Mouse (Mus musculus) midbrain, embryonic 11.5 days (tissue): ENCODE results near the gene Arpin. TPM values are rescaled to one million over a fixed set of nuclear protein-coding genes. Genes with fewer than 3 reads are reported as not detected.

Experiments used
- ATAC-seq: fragments of 200-750 bp; cut with Nextera tagmentation; 2 replicates; pipeline ENCODE4 v1.8.0; 2017; ENCODE audit warnings: moderate TSS enrichment, moderate library complexity; ENCODE audit not compliant: low FRiP score
- DNase-seq: peaks from one replicate; pipeline ENCODE4 v3.0.0; 2015; ENCODE audit warnings: low spot score; ENCODE audit errors: missing footprints
- H3K27ac ChIP-seq: fragments of 300-500 bp; sonication (generic); 2 replicates; pipeline ENCODE4 v1.5.1; 2014; ENCODE audit warnings: low read depth, low read length
- H3K27me3 ChIP-seq: fragments of 300-500 bp; sonication (generic); 2 replicates; pipeline ENCODE4 v1.6.1; 2014; ENCODE audit warnings: mild to moderate bottlenecking, low read length, moderate library complexity, mixed read lengths; ENCODE audit not compliant: control insufficient read depth, insufficient read depth
- H3K36me3 ChIP-seq: fragments of 300-500 bp; sonication (generic); 2 replicates; pipeline ENCODE4 v1.6.1; 2014; ENCODE audit warnings: mild to moderate bottlenecking, low read length, moderate library complexity, mixed read lengths; ENCODE audit not compliant: control insufficient read depth, insufficient read depth
- H3K4me1 ChIP-seq: fragments of 300-500 bp; sonication (generic); 2 replicates; pipeline ENCODE4 v1.6.1; 2014; ENCODE audit warnings: low read length; ENCODE audit not compliant: control insufficient read depth, insufficient read depth
- H3K4me2 ChIP-seq: fragments of 300-500 bp; sonication (generic); 2 replicates; pipeline ENCODE4 v1.6.1; 2014; ENCODE audit warnings: mild to moderate bottlenecking, moderate library complexity
- H3K4me3 ChIP-seq: fragments of 300-500 bp; sonication (generic); 2 replicates; pipeline ENCODE4 v1.5.1; 2014; ENCODE audit warnings: low read depth, low read length
- H3K9ac ChIP-seq: fragments of 300-500 bp; sonication (generic); 2 replicates; pipeline ENCODE4 v1.6.1; 2014; ENCODE audit warnings: low read length
- H3K9me3 ChIP-seq: fragments of 300-500 bp; sonication (generic); 2 replicates; pipeline ENCODE4 v1.6.1; 2016; ENCODE audit warnings: low read length; ENCODE audit not compliant: control insufficient read depth
- whole genome bisulfite sequencing: fragments of 180-500 bp; shearing (Covaris S2); extraction: QIAGEN DNeasy Blood & Tissue Kit; methylation state at CpG from one replicate; pipeline ENCODE4 v1.1.7; 2014; 5-methylcytosine and 5-hydroxymethylcytosine counted together
- polyA plus RNA-seq: library from polyadenylated mRNA; unstranded; fragments of >200 nt; fragmentation: Nextera tagmentation; extraction: Ambion mirVana; gene quantifications from 2 replicates; pipeline ENCODE4 v1.2.1, GENCODE M21; 2014

The Arpin gene
- polyA plus RNA-seq, 1 experiment from 2014 or later, result 27.8 TPM

GRCm38 (mm10) chr7:79950236-79950635 lies 15.1 kb upstream of the Arpin start:
- H3K9me3 ChIP-seq, result no peaks in the 10 kb centered on the region
- no peak overlapping the region for H3K27ac ChIP-seq
- no peak overlapping the region for H3K4me3 ChIP-seq
- 81% methylated on average over 6 of the region's 6 CpGs for WGBS
- H3K4me2 ChIP-seq, result no peak overlapping the region
- H3K27me3 ChIP-seq, result no peaks in the 10 kb centered on the region
- ATAC-seq (no peak), DNase-seq (no peak)
- H3K9ac ChIP-seq, result no peak overlapping the region
- no peaks in the 10 kb centered on the region for H3K4me1 ChIP-seq
- H3K36me3 ChIP-seq, result no peaks in the 10 kb centered on the region

- Histone ChIP-seq H3K4me2 (peak overlapping the region; percentile 50), H3K4me1 (peaks cover 2% of the 10 kb centered on the region), H3K27ac (no peak overlapping the region), H3K27me3 (no peaks in the 10 kb centered on the region), H3K9me3 (no peaks in the 10 kb centered on the region), H3K9ac (peak overlapping the region; percentile 75), H3K4me3 (peak overlapping the region; percentile 48), H3K36me3 (no peaks in the 10 kb centered on the region)
- WGBS, result 10% methylated on average over 19 of the region's 19 CpGs
- ATAC-seq, result no peak
- DNase-seq, result peak; percentile 90
Measured at GRCm38 (mm10) chr7:79935511-79936205, 499 bp upstream of the Arpin start.

GRCm38 (mm10) chr7:79934461-79934860 lies 698 bp downstream of the Arpin start:
- peak overlapping the region; percentile 48 for H3K4me3 ChIP-seq
- ATAC-seq (no peak), DNase-seq (no peak)
- no peak overlapping the region; the same call in 1 of the 2 replicates for H3K27ac ChIP-seq
- 51% methylated on average over 5 of the region's 5 CpGs for WGBS
- H3K9me3 ChIP-seq, result no peaks in the 10 kb centered on the region
- H3K36me3 ChIP-seq, result no peaks in the 10 kb centered on the region
- H3K4me1 ChIP-seq, result peaks cover 2% of the 10 kb centered on the region
- peak overlapping the region; percentile 50 for H3K4me2 ChIP-seq
- no peaks in the 10 kb centered on the region for H3K27me3 ChIP-seq
- H3K9ac ChIP-seq, result peak overlapping the region; percentile 75

GRCm38 (mm10) chr7:79928516-79929052 lies 6.6 kb downstream of the Arpin start:
- 79% methylated on average over 2 of the region's 2 CpGs for WGBS
- no peak for ATAC-seq
- no peaks in the 10 kb centered on the region for H3K4me1 ChIP-seq
- H3K36me3 ChIP-seq, result no peaks in the 10 kb centered on the region
- no peak for DNase-seq
- no peak overlapping the region for H3K27ac ChIP-seq
- H3K9me3 ChIP-seq, result no peaks in the 10 kb centered on the region
- no peak overlapping the region for H3K4me3 ChIP-seq
- no peak overlapping the region for H3K9ac ChIP-seq
- H3K27me3 ChIP-seq, result no peaks in the 10 kb centered on the region
- no peak overlapping the region for H3K4me2 ChIP-seq

- H3K27me3 ChIP-seq, result no peaks in the 10 kb centered on the region
- peak within 1 kb of the TSS; percentile 80 for H3K9ac ChIP-seq
- H3K36me3 ChIP-seq, result no peaks in the 10 kb centered on the region
- H3K27ac ChIP-seq, result peak within 1 kb of the TSS; percentile 45; the same call in 1 of the 2 replicates
- H3K4me3 ChIP-seq, result peak within 1 kb of the TSS; percentile 68
- H3K4me1 ChIP-seq, result peaks cover 8% of the 10 kb centered on the region; the same call in 1 of the 2 replicates
- DNase-seq (peak; percentile 98), ATAC-seq (peak; percentile 97)
- H3K4me2 ChIP-seq, result peak within 1 kb of the TSS; percentile 56
- WGBS, result under 1% methylated on average over 34 of the region's 34 CpGs
- H3K9me3 ChIP-seq, result no peaks in the 10 kb centered on the region
Measured at GRCm38 (mm10) chr7:79920344-79920983, 14.7 kb downstream of the Arpin start, which contains the start of gene Ap3s2. Ap3s2 (minus strand) TSS chr7:79920649.

GRCm38 (mm10) chr7:79914556-79914955 lies 20.6 kb downstream of the Arpin start:
- 78% methylated on average over 3 of the region's 3 CpGs for WGBS
- Histone ChIP-seq H3K27ac (no peak overlapping the region), H3K27me3 (no peaks in the 10 kb centered on the region), H3K36me3 (peaks cover 6% of the 10 kb centered on the region; the same call in 1 of the 2 replicates), H3K9ac (no peak overlapping the region), H3K4me3 (no peak overlapping the region), H3K4me1 (peaks cover under 1% of the 10 kb centered on the region; the same call in 1 of the 2 replicates), H3K4me2 (no peak overlapping the region), H3K9me3 (no peaks in the 10 kb centered on the region)
- DNase-seq (no peak), ATAC-seq (no peak)

GRCm38 (mm10) chr7:79907356-79907755 lies 27.8 kb downstream of the Arpin start:
- H3K27me3 ChIP-seq, result no peaks in the 10 kb centered on the region
- DNase-seq (no peak), ATAC-seq (no peak)
- WGBS, result 91% methylated on average over 2 of the region's 2 CpGs
- H3K27ac ChIP-seq, result no peak overlapping the region
- H3K36me3 ChIP-seq, result peaks cover 6% of the 10 kb centered on the region
- H3K4me3 ChIP-seq, result no peak overlapping the region
- H3K4me1 ChIP-seq, result no peaks in the 10 kb centered on the region
- H3K9ac ChIP-seq, result no peak overlapping the region
- no peaks in the 10 kb centered on the region for H3K9me3 ChIP-seq
- no peak overlapping the region for H3K4me2 ChIP-seq

GRCm38 (mm10) chr7:79906914-79907313 lies 28.2 kb downstream of the Arpin start:
- ATAC-seq (no peak), DNase-seq (no peak)
- Histone ChIP-seq H3K36me3 (peaks cover 6% of the 10 kb centered on the region), H3K27me3 (no peaks in the 10 kb centered on the region), H3K27ac (no peak overlapping the region), H3K9ac (no peak overlapping the region), H3K4me1 (no peaks in the 10 kb centered on the region), H3K9me3 (no peaks in the 10 kb centered on the region), H3K4me3 (no peak overlapping the region), H3K4me2 (no peak overlapping the region)
- WGBS, result 93% methylated on average over 3 of the region's 3 CpGs

GRCm38 (mm10) chr7:79905193-79905592 lies 30.0 kb downstream of the Arpin start:
- WGBS, result 96% methylated on average over 4 of the region's 4 CpGs
- H3K36me3 ChIP-seq, result peaks cover 6% of the 10 kb centered on the region
- no peak for ATAC-seq

More at GRCm38 (mm10) chr7:79905193-79905592, 30.0 kb downstream of the Arpin start:
- no peak overlapping the region for H3K9ac ChIP-seq
- DNase-seq, result no peak
- no peaks in the 10 kb centered on the region for H3K9me3 ChIP-seq
- no peaks in the 10 kb centered on the region for H3K4me1 ChIP-seq
- H3K27ac ChIP-seq, result no peak overlapping the region
- no peak overlapping the region for H3K4me2 ChIP-seq
- H3K27me3 ChIP-seq, result no peaks in the 10 kb centered on the region
- no peak overlapping the region for H3K4me3 ChIP-seq
